Mouse (Mus musculus) C2C12 (cell line): Measurements from ENCODE around the gene Cabcoco1.

Source experiments
- CEBPB ChIP-seq: IDR thresholded peaks from one replicate; pipeline ENCODE4 v1.6.1; 2011; ENCODE audit warnings: low read depth, mild to moderate bottlenecking, control low read depth, moderate library complexity
- CTCF ChIP-seq: IDR thresholded peaks from one replicate; pipeline ENCODE4 v1.5.1; 2011; ENCODE audit not compliant: control insufficient read depth, insufficient read depth, insufficient read length
- FOSL1 ChIP-seq: IDR thresholded peaks from one replicate; pipeline ENCODE4 v1.8.0; 2011; ENCODE audit warnings: mild to moderate bottlenecking, low read length; ENCODE audit not compliant: poor library complexity, insufficient read depth, severe bottlenecking
- MYOD1 ChIP-seq: IDR thresholded peaks from one replicate; pipeline ENCODE4 v1.6.1; 2011; ENCODE audit warnings: low read depth; ENCODE audit not compliant: control insufficient read depth, insufficient read length
- USF1 ChIP-seq: IDR thresholded peaks from one replicate; pipeline ENCODE4 v1.6.1; 2011; ENCODE audit warnings: low read depth, mild to moderate bottlenecking, control low read depth, moderate library complexity

GRCm38 (mm10) chr10:68419893-68420292 lies 121.8 kb downstream of the Cabcoco1 start:
- TF ChIP-seq CEBPB: no peak
- TF ChIP-seq CTCF: no peak
- no peak for TF ChIP-seq MYOD1
- no peak for TF ChIP-seq FOSL1
- no peak for TF ChIP-seq USF1
